ENCODE assay signal across 14 mouse cellular contexts in genomic region chr1:168325786-168326185, GRCm38 (mm10).
DNase-seq lines count a peak whose midpoint lies in the region; ATAC-seq and TF ChIP-seq lines count a peak whose summit lies in the region.
"Had no signal": no experiment of that assay in that cellular context is flagged by ENCODE, and none has a peak within 500 bp of the region (broad histone marks: within the 10 kb centered on the region; RNA-seq: fewer than 3 reads in every experiment).

No protein-coding gene starts in this region.

- H3K9me3 ChIP-seq in heart, embryonic 13.5 days, result no peaks in the 10 kb centered on the region
- no peaks in the 10 kb centered on the region for H3K9me3 ChIP-seq in embryonic facial prominence, embryonic 12.5 days
- no peaks in the 10 kb centered on the region for H3K9me3 ChIP-seq in forebrain, embryonic 16.5 days (ENCODE audit: control insufficient read depth, low read length)
- no peaks in the 10 kb centered on the region for H3K9me3 ChIP-seq in midbrain, embryonic 13.5 days
- no peaks in the 10 kb centered on the region for H3K9me3 ChIP-seq in intestine, embryonic 15.5 days

- intact Hi-C loops in heart, adult 2 months (cut with DNase I), result loop anchor here (10.0 kb wide), 1 partner anchor 231 kb away; no protein-coding TSS in a partner anchor

- no peak for DNase-seq in heart, adult 2 months
- DNase-seq in kidney, adult 2 months, result no peak
- no peak for DNase-seq in embryo, embryonic 11 days
- DNase-seq: adrenal gland, adult 8-10 months; cerebellum, adult 18-20 months; gastrocnemius, postnatal 36 days; liver, postnatal 0 days; right cerebral cortex, postnatal 4 days had no signal

- WGBS in heart, embryonic 13.5 days, result 40% methylated on average over 4 of the region's 4 CpGs
- WGBS in heart, adult 2 months, result 87% methylated on average over 4 of the region's 4 CpGs
- 59% methylated on average over 4 of the region's 4 CpGs for WGBS in embryonic facial prominence, embryonic 12.5 days
- 55% methylated on average over 4 of the region's 4 CpGs for WGBS in forebrain, embryonic 16.5 days
- WGBS in midbrain, embryonic 13.5 days, result 49% methylated on average over 4 of the region's 4 CpGs
- 71% methylated on average over 4 of the region's 4 CpGs for WGBS in intestine, embryonic 15.5 days
- WGBS in kidney, adult 2 months, result 76% methylated on average over 4 of the region's 4 CpGs

- no peak overlapping the region for H3K4me3 ChIP-seq in heart, embryonic 13.5 days
- no peak overlapping the region for H3K4me3 ChIP-seq in heart, adult 2 months
- no peak overlapping the region for H3K4me3 ChIP-seq in embryonic facial prominence, embryonic 12.5 days
- H3K4me3 ChIP-seq in forebrain, embryonic 16.5 days (replicated peaks; ENCODE audit: low read length), result no peak overlapping the region
- H3K4me3 ChIP-seq in midbrain, embryonic 13.5 days (replicated peaks), result no peak overlapping the region
- no peak overlapping the region for H3K4me3 ChIP-seq in intestine, embryonic 15.5 days (replicated peaks)
- H3K4me3 ChIP-seq in kidney, adult 2 months (ENCODE audit: insufficient read depth, low read depth, low read length), result no peak overlapping the region

- 0 out of 2 replicates have a peak, but pooled peaks cover 11% of the 10 kb centered on the region for H3K36me3 ChIP-seq in heart, embryonic 13.5 days
- no peaks in the 10 kb centered on the region for H3K36me3 ChIP-seq in heart, adult 2 months (ENCODE audit: control insufficient read depth, insufficient read depth, low read length)
- H3K36me3 ChIP-seq in embryonic facial prominence, embryonic 12.5 days, result no peaks in the 10 kb centered on the region
- no peaks in the 10 kb centered on the region for H3K36me3 ChIP-seq in forebrain, embryonic 16.5 days (ENCODE audit: control insufficient read depth, insufficient read depth)
- no peaks in the 10 kb centered on the region for H3K36me3 ChIP-seq in midbrain, embryonic 13.5 days
- H3K36me3 ChIP-seq in intestine, embryonic 15.5 days, result no peaks in the 10 kb centered on the region
- H3K36me3 ChIP-seq in kidney, adult 2 months (ENCODE audit: control insufficient read depth, insufficient read depth, low read length), result no peaks in the 10 kb centered on the region

- H3K4me1 ChIP-seq in heart, embryonic 13.5 days, result peaks cover 80% of the 10 kb centered on the region
- peaks cover 2% of the 10 kb centered on the region for H3K4me1 ChIP-seq in heart, adult 2 months (ENCODE audit: control insufficient read depth, insufficient read depth, low read length)
- peaks cover 60% of the 10 kb centered on the region for H3K4me1 ChIP-seq in embryonic facial prominence, embryonic 12.5 days
- peaks cover 67% of the 10 kb centered on the region for H3K4me1 ChIP-seq in forebrain, embryonic 16.5 days (replicated peaks; ENCODE audit: control insufficient read depth, insufficient read depth, low read length)
- peaks cover 77% of the 10 kb centered on the region for H3K4me1 ChIP-seq in midbrain, embryonic 13.5 days (replicated peaks)
- H3K4me1 ChIP-seq in intestine, embryonic 15.5 days (replicated peaks), result peaks cover 9% of the 10 kb centered on the region; the same call in 1 of the 2 replicates
- no peaks in the 10 kb centered on the region for H3K4me1 ChIP-seq in kidney, adult 2 months (ENCODE audit: control insufficient read depth, insufficient read depth, low read length)

- TF ChIP-seq POLR2A in heart, adult 2 months (IDR thresholded peaks at IDR 0.05; ENCODE audit: insufficient read depth, low read depth, low read length), result no peak
- no peak for TF ChIP-seq POLR2A in kidney, adult 2 months (IDR thresholded peaks at IDR 0.05; ENCODE audit: low read depth, low read length)

- no peaks in the 10 kb centered on the region for H3K27me3 ChIP-seq in heart, embryonic 13.5 days (replicated peaks)
- H3K27me3 ChIP-seq in heart, adult 2 months (ENCODE audit: control insufficient read depth, insufficient read depth, low read length), result no peaks in the 10 kb centered on the region
- H3K27me3 ChIP-seq in embryonic facial prominence, embryonic 12.5 days, result no peaks in the 10 kb centered on the region
- no peaks in the 10 kb centered on the region for H3K27me3 ChIP-seq in forebrain, embryonic 16.5 days (replicated peaks; ENCODE audit: control insufficient read depth, insufficient read depth, low read length)
- H3K27me3 ChIP-seq in midbrain, embryonic 13.5 days, result no peaks in the 10 kb centered on the region
- no peaks in the 10 kb centered on the region for H3K27me3 ChIP-seq in intestine, embryonic 15.5 days (replicated peaks)
- no peaks in the 10 kb centered on the region for H3K27me3 ChIP-seq in kidney, adult 2 months (replicated peaks; ENCODE audit: control insufficient read depth, insufficient read depth, low read length)

- no peak for TF ChIP-seq EP300 in heart, adult 2 months (IDR thresholded peaks at IDR 0.05; ENCODE audit: insufficient read depth, low read depth, low read length)

- peak overlapping the region; percentile 52; the same call in 1 of the 2 replicates for H3K9ac ChIP-seq in heart, embryonic 13.5 days
- H3K9ac ChIP-seq in heart, adult 2 months (ENCODE audit: low read depth, low read length), result no peak overlapping the region
- no peak overlapping the region for H3K9ac ChIP-seq in embryonic facial prominence, embryonic 12.5 days
- no peak overlapping the region; the same call in 1 of the 2 replicates for H3K9ac ChIP-seq in forebrain, embryonic 16.5 days (replicated peaks; ENCODE audit: low read depth, low read length)
- no peak overlapping the region; the same call in 1 of the 2 replicates for H3K9ac ChIP-seq in midbrain, embryonic 13.5 days (replicated peaks)
- no peak overlapping the region for H3K9ac ChIP-seq in intestine, embryonic 15.5 days
- H3K9ac ChIP-seq: liver, postnatal 0 days had no signal

- no peaks in the 10 kb centered on the region for H3K79me2 ChIP-seq in heart, adult 2 months (replicated peaks; ENCODE audit: control insufficient read depth, insufficient read depth, low read length)

- no peak for ATAC-seq in heart, embryonic 13.5 days (ENCODE audit: extremely low read depth, insufficient number of reproducible peaks, low FRiP score, low TSS enrichment)
- ATAC-seq in embryonic facial prominence, embryonic 12.5 days (ENCODE audit: insufficient number of reproducible peaks, insufficient read depth, low FRiP score, low TSS enrichment), result no peak
- ATAC-seq in forebrain, embryonic 16.5 days, result no peak
- ATAC-seq in midbrain, embryonic 13.5 days, result peak; percentile 48
- no peak for ATAC-seq in intestine, embryonic 15.5 days
- ATAC-seq: liver, postnatal 0 days had no signal

- no peak overlapping the region for H3K4me2 ChIP-seq in heart, embryonic 13.5 days
- H3K4me2 ChIP-seq in embryonic facial prominence, embryonic 12.5 days (replicated peaks), result no peak overlapping the region
- no peak overlapping the region for H3K4me2 ChIP-seq in forebrain, embryonic 16.5 days (ENCODE audit: low read length)
- peak overlapping the region; percentile 12; the same call in 1 of the 2 replicates for H3K4me2 ChIP-seq in midbrain, embryonic 13.5 days (replicated peaks)
- no peak overlapping the region for H3K4me2 ChIP-seq in intestine, embryonic 15.5 days (replicated peaks)

- no peak overlapping the region; the same call in 1 of the 2 replicates for H3K27ac ChIP-seq in heart, embryonic 13.5 days (replicated peaks)
- no peak overlapping the region for H3K27ac ChIP-seq in heart, adult 2 months
- peak overlapping the region; percentile 76 for H3K27ac ChIP-seq in embryonic facial prominence, embryonic 12.5 days
- peak overlapping the region; percentile 8; the same call in 1 of the 2 replicates for H3K27ac ChIP-seq in forebrain, embryonic 16.5 days (ENCODE audit: low read length)
- peak overlapping the region; percentile 83 for H3K27ac ChIP-seq in midbrain, embryonic 13.5 days
- H3K27ac ChIP-seq in intestine, embryonic 15.5 days, result no peak overlapping the region
- no peak overlapping the region for H3K27ac ChIP-seq in kidney, adult 2 months (ENCODE audit: insufficient read depth, low read depth, low read length)
- H3K27ac ChIP-seq: stomach, postnatal 0 days had no signal

- no peak for TF ChIP-seq CTCF in heart, adult 2 months (IDR thresholded peaks at IDR 0.05)
- TF ChIP-seq CTCF in kidney, adult 2 months (conservative IDR thresholded peaks at IDR 0.05; ENCODE audit: insufficient read depth, insufficient read length, low read depth, low read length), result no peak

Comparison
In these comparisons a context has a peak if more than half of its experiments do, and no peak if none do; other contexts are left out.
1. H3K27ac ChIP-seq: peak in embryonic facial prominence, embryonic 12.5 days (single experiment), forebrain, embryonic 16.5 days (single experiment) and midbrain, embryonic 13.5 days (single experiment); none in heart, embryonic 13.5 days (single experiment), heart, adult 2 months (single experiment), intestine, embryonic 15.5 days (single experiment) and kidney, adult 2 months (single experiment).